Mouse (Mus musculus): ENCODE results near the gene Bsg.

GRCm38 (mm10) chr10:79686691-79687090 is 17.6 kb upstream of the Bsg start:
- TF ChIP-seq GATA1 (IDR thresholded peaks at IDR 0.05; ENCODE audit: low read length) (no peak), TAL1 (IDR thresholded peaks at IDR 0.05; ENCODE audit: low read length) (no peak)

All from erythroblast, embryonic 14.5 days (primary cell).